Mouse (Mus musculus) limb, embryonic 12.5 days (tissue): ENCODE measurements at regions not wholly inside any gene's neighbourhood (a gene's known extent, or its start where the extent isn't known, plus 50 kb on each side); places are given as distances from the start of the nearest gene placed in this dataset.

ENCODE experiments used
- ATAC-seq: fragments of 200-750 bp; cut with Nextera tagmentation; 2 replicates; pipeline ENCODE4 v1.8.0; 2017; ENCODE audit warnings: low read depth, moderate TSS enrichment; ENCODE audit not compliant: insufficient number of reproducible peaks, insufficient read depth, low FRiP score, low TSS enrichment
- H3K27ac ChIP-seq: fragments of 300-500 bp; sonication (generic); 2 replicates; pipeline ENCODE4 v1.5.1; 2016; ENCODE audit warnings: mild to moderate bottlenecking, moderate library complexity
- H3K27me3 ChIP-seq: fragments of 300-500 bp; sonication (generic); 2 replicates; pipeline ENCODE4 v1.6.1; 2016; ENCODE audit warnings: mild to moderate bottlenecking, moderate library complexity
- H3K36me3 ChIP-seq: fragments of 300-500 bp; sonication (generic); 2 replicates; pipeline ENCODE4 v1.6.1; 2016; ENCODE audit warnings: mild to moderate bottlenecking, moderate library complexity
- H3K4me1 ChIP-seq: fragments of 300-500 bp; sonication (generic); replicated peaks from 2 replicates; pipeline ENCODE4 v1.6.1; 2016
- H3K4me2 ChIP-seq: fragments of 300-500 bp; sonication (generic); 2 replicates; pipeline ENCODE4 v1.6.1; 2016; ENCODE audit warnings: mild to moderate bottlenecking, moderate library complexity
- H3K4me3 ChIP-seq: fragments of 300-500 bp; sonication (generic); replicated peaks from 2 replicates; pipeline ENCODE4 v1.5.1; 2016; ENCODE audit warnings: mild to moderate bottlenecking
- H3K9ac ChIP-seq: fragments of 300-500 bp; sonication (generic); replicated peaks from 2 replicates; pipeline ENCODE4 v1.6.1; 2016; ENCODE audit warnings: mild to moderate bottlenecking, moderate library complexity
- H3K9me3 ChIP-seq: fragments of 300-500 bp; sonication (generic); 2 replicates; pipeline ENCODE4 v1.6.1; 2016; ENCODE audit warnings: mild to moderate bottlenecking, moderate library complexity
- WGBS: fragments of 180-500 bp; shearing (Covaris S2); methylation state at CpG from one replicate; pipeline ENCODE4 v1.1.7; 2016; 5-methylcytosine and 5-hydroxymethylcytosine counted together

- Histone ChIP-seq H3K4me3 (no peak overlapping the region), H3K27me3 (peaks cover 5% of the 10 kb centered on the region; the same call in 1 of the 2 replicates), H3K27ac (no peak overlapping the region), H3K4me2 (no peak overlapping the region), H3K36me3 (no peaks in the 10 kb centered on the region), H3K9ac (no peak overlapping the region), H3K9me3 (no peaks in the 10 kb centered on the region), H3K4me1 (0 out of 2 replicates have a peak, but pooled peaks cover 4% of the 10 kb centered on the region)
- 71% methylated on average over 2 of the region's 2 CpGs for WGBS
- no peak for ATAC-seq
These were observed 159.0 kb downstream of the Pmp22 start for GRCm38 (mm10) chr11:63287766-63288165.

GRCm38 (mm10) chr11:63290618-63291017 lies 161.8 kb downstream of the Pmp22 start:
- no peaks in the 10 kb centered on the region for H3K36me3 ChIP-seq
- H3K4me3 ChIP-seq, result no peak overlapping the region
- peaks cover 5% of the 10 kb centered on the region; the same call in 1 of the 2 replicates for H3K27me3 ChIP-seq
- H3K27ac ChIP-seq, result no peak overlapping the region
- H3K9me3 ChIP-seq, result no peaks in the 10 kb centered on the region
- no peak overlapping the region for H3K4me2 ChIP-seq
- H3K4me1 ChIP-seq, result peaks cover 12% of the 10 kb centered on the region; the same call in 1 of the 2 replicates
- 70% methylated on average over 13 of the region's 13 CpGs for WGBS
- no peak overlapping the region for H3K9ac ChIP-seq
- ATAC-seq, result no peak

- Histone ChIP-seq H3K9ac (no peak overlapping the region), H3K4me1 (peaks cover 9% of the 10 kb centered on the region; the same call in 1 of the 2 replicates), H3K36me3 (no peaks in the 10 kb centered on the region), H3K9me3 (no peaks in the 10 kb centered on the region), H3K4me2 (no peak overlapping the region), H3K4me3 (no peak overlapping the region), H3K27me3 (peaks cover 9% of the 10 kb centered on the region; the same call in 1 of the 2 replicates), H3K27ac (no peak overlapping the region)
- ATAC-seq, result no peak
- WGBS, result 34% methylated on average over 4 of the region's 4 CpGs
These were observed 164.7 kb downstream of the Pmp22 start for GRCm38 (mm10) chr11:63293485-63293884.

- ATAC-seq, result no peak
- Histone ChIP-seq H3K4me3 (no peak overlapping the region), H3K9me3 (no peaks in the 10 kb centered on the region), H3K4me2 (no peak overlapping the region), H3K36me3 (no peaks in the 10 kb centered on the region), H3K27ac (no peak overlapping the region), H3K4me1 (peaks cover 9% of the 10 kb centered on the region; the same call in 1 of the 2 replicates), H3K9ac (no peak overlapping the region), H3K27me3 (peaks cover 9% of the 10 kb centered on the region; the same call in 1 of the 2 replicates)
- WGBS, result 45% methylated on average over 3 of the region's 3 CpGs
These were observed 165.7 kb downstream of the Pmp22 start for GRCm38 (mm10) chr11:63294476-63294875.

- peaks cover 18% of the 10 kb centered on the region for H3K4me1 ChIP-seq
- H3K4me2 ChIP-seq, result no peak overlapping the region
- no peaks in the 10 kb centered on the region for H3K9me3 ChIP-seq
- no peaks in the 10 kb centered on the region for H3K36me3 ChIP-seq
- H3K9ac ChIP-seq, result no peak overlapping the region
- ATAC-seq, result no peak
- H3K4me3 ChIP-seq, result no peak overlapping the region
- peaks cover 14% of the 10 kb centered on the region; the same call in 1 of the 2 replicates for H3K27me3 ChIP-seq
- WGBS, result 85% methylated on average over 3 of the region's 3 CpGs
- H3K27ac ChIP-seq, result no peak overlapping the region
These were observed 167.7 kb downstream of the Pmp22 start for GRCm38 (mm10) chr11:63296476-63296875.

GRCm38 (mm10) chr11:63299712-63300581 lies 171.2 kb downstream of the Pmp22 start:
- Histone ChIP-seq H3K27me3 (peaks cover 22% of the 10 kb centered on the region; the same call in 1 of the 2 replicates), H3K27ac (no peak overlapping the region)
- 20% methylated on average over 14 of the region's 14 CpGs for WGBS

GRCm38 (mm10) chr11:63325166-63325565 lies 196.4 kb downstream of the Pmp22 start:
- no peaks in the 10 kb centered on the region for H3K36me3 ChIP-seq
- no peak overlapping the region for H3K9ac ChIP-seq
- no peak overlapping the region for H3K27ac ChIP-seq
- no peak overlapping the region for H3K4me2 ChIP-seq
- no peaks in the 10 kb centered on the region for H3K9me3 ChIP-seq
- 0 out of 2 replicates have a peak, but pooled peaks cover 3% of the 10 kb centered on the region for H3K27me3 ChIP-seq
- ATAC-seq, result no peak
- WGBS, result 83% methylated on average over 4 of the region's 4 CpGs
- H3K4me3 ChIP-seq, result no peak overlapping the region
- H3K4me1 ChIP-seq, result peaks cover 16% of the 10 kb centered on the region

More at GRCm38 (mm10) chr11:63299712-63300581, 171.2 kb downstream of the Pmp22 start:
- Histone ChIP-seq H3K36me3 (no peaks in the 10 kb centered on the region), H3K9me3 (no peaks in the 10 kb centered on the region), H3K4me3 (no peak overlapping the region), H3K9ac (no peak overlapping the region), H3K4me2 (no peak overlapping the region), H3K4me1 (peaks cover 10% of the 10 kb centered on the region)
- no peak for ATAC-seq

- Histone ChIP-seq H3K4me1 (peaks cover 16% of the 10 kb centered on the region), H3K4me2 (no peak overlapping the region), H3K4me3 (no peak overlapping the region), H3K27ac (no peak overlapping the region), H3K27me3 (0 out of 2 replicates have a peak, but pooled peaks cover 3% of the 10 kb centered on the region), H3K9ac (no peak overlapping the region), H3K9me3 (no peaks in the 10 kb centered on the region), H3K36me3 (no peaks in the 10 kb centered on the region)
- no peak for ATAC-seq
- WGBS, result 21% methylated on average over 5 of the region's 5 CpGs
These were observed 198.1 kb downstream of the Pmp22 start for GRCm38 (mm10) chr11:63326864-63327263.

- Histone ChIP-seq H3K36me3 (no peaks in the 10 kb centered on the region), H3K9me3 (0 out of 2 replicates have a peak, but pooled peaks cover 5% of the 10 kb centered on the region), H3K9ac (no peak overlapping the region), H3K27me3 (no peaks in the 10 kb centered on the region), H3K4me1 (peaks cover 21% of the 10 kb centered on the region), H3K27ac (peak overlapping the region; percentile 42), H3K4me3 (no peak overlapping the region), H3K4me2 (no peak overlapping the region)
- ATAC-seq, result no peak; the same call in 1 of the 2 replicates
- WGBS, result 32% methylated on average over 9 of the region's 9 CpGs
These were observed 208.7 kb downstream of the Pmp22 start for GRCm38 (mm10) chr11:63337503-63337902.

- Histone ChIP-seq H3K4me1 (peaks cover 21% of the 10 kb centered on the region), H3K27me3 (no peaks in the 10 kb centered on the region), H3K27ac (no peak overlapping the region), H3K4me2 (no peak overlapping the region), H3K9ac (no peak overlapping the region), H3K36me3 (no peaks in the 10 kb centered on the region), H3K9me3 (0 out of 2 replicates have a peak, but pooled peaks cover 5% of the 10 kb centered on the region), H3K4me3 (no peak overlapping the region)
- no peak for ATAC-seq
- WGBS, result 89% methylated on average over 1 of the region's 1 CpGs
These were observed 209.5 kb downstream of the Pmp22 start for GRCm38 (mm10) chr11:63338277-63338676.

- H3K9ac ChIP-seq, result no peak overlapping the region
- H3K4me3 ChIP-seq, result no peak overlapping the region
- H3K27ac ChIP-seq, result no peak overlapping the region
- H3K4me2 ChIP-seq, result no peak overlapping the region
- no peak for ATAC-seq
- H3K4me1 ChIP-seq, result peaks cover 9% of the 10 kb centered on the region; the same call in 1 of the 2 replicates
- no peaks in the 10 kb centered on the region for H3K27me3 ChIP-seq
- H3K36me3 ChIP-seq, result no peaks in the 10 kb centered on the region
- no peaks in the 10 kb centered on the region for H3K9me3 ChIP-seq
- 81% methylated on average over 4 of the region's 4 CpGs for WGBS
These were observed 216.9 kb downstream of the Pmp22 start for GRCm38 (mm10) chr11:63345653-63346052.
